Mouse (Mus musculus) CH12F3 (cell line): ENCODE data around the gene Taf10.

ENCODE experiments used
- in situ Hi-C: fragments of 300-500 bp; cut with MboI; formaldehyde crosslinking; loops from 2 replicates; pipeline ENCODE4 v1.14.3; 2020; ENCODE audit warnings: low sequenced_read_pairs

Gene Taf10

GRCm38 (mm10) chr7:105726144-105726979, 17.8 kb downstream of the Taf10 start:
- in situ Hi-C loops = loop anchor here (5.0 kb wide), 1 partner anchor 91 kb away; no protein-coding TSS in a partner anchor

- in situ Hi-C loops = no loop called here
Observed at GRCm38 (mm10) chr7:105721916-105722315, 22.2 kb downstream of the Taf10 start.

- in situ Hi-C loops = no loop called here
Observed at GRCm38 (mm10) chr7:105715366-105715765, 28.8 kb downstream of the Taf10 start.

GRCm38 (mm10) chr7:105708733-105709132, 35.4 kb downstream of the Taf10 start:
- in situ Hi-C loops = no loop called here

GRCm38 (mm10) chr7:105703816-105704215, 40.3 kb downstream of the Taf10 start:
- in situ Hi-C loops = no loop called here

- in situ Hi-C loops = no loop called here
Observed at GRCm38 (mm10) chr7:105703184-105703583, 41.0 kb downstream of the Taf10 start.

GRCm38 (mm10) chr7:105690875-105691274, 53.3 kb downstream of the Taf10 start:
- in situ Hi-C loops = no loop called here
